Mouse (Mus musculus): ENCODE data around the gene Ccdc155.

The Ccdc155 gene

DNA sequence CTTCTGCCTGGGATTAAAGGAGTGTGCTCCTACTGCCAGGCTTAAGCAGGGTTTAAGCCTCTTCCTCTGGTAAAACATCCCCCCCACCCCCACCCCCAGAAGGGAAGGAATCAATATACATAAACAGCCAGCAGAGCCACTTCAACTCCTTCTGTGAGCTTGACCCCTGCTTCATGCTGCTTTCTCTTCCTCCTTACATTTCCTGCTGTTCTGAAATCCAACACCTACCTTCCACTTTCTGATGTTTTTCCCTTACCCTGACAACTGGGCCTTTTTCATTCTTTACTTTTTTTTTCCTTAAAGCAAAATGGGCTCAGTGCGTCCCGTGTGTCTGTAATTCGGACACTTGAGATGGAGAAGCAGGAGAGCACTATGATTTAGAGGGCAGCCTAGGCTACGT, 54.4 kb downstream of the Ccdc155 start:
- intact Hi-C loops (cut with DNase I) = no loop called here

DNA sequence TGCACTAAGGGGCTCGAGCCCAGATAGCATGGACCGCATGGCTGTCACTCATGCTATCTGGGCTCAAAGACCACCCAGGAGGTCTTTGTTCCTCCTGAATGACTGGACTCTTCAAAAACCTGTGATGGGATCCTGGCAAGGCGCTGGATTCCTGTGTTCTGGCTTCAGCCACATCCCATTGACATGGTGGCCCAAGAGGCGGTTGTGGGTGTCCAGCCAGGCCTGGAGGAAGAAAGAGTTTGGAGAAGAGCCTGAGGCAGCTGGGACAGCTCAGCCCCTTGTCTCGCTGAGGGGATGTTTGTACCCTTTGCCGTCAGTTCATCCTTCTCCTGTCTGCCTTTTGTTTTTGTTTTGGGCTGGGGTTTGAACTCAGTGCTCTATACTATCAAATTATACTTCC, 55.1 kb downstream of the Ccdc155 start:
- intact Hi-C loops (cut with DNase I) = no loop called here

DNA sequence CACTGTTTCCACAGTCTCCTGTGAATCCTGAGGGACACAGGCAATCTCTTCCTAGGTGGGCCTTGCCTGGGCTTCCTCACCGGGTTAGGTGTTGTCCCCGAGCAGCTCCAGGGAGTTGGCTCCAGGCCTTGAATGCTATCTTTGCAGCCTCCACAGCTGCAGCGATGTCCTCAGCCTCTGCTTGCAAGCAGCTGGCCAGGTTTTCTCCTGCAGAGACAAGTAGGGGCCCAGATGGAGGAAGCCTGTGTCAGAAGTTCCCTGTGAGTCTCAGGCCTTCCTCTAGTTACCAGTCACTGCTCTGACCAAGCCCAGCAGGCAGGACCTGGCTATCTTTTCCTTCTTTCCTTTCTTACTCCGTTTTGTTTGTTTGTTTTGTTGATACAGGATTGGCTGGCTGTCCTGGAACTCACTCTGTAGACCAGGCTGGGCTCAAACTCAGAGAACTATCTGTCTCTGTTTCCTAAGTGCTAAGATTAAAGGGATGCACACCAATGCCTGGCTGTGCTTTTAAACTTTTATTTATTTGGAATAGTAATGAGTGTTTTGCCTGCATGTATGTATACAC, 56.1 kb downstream of the Ccdc155 start:
- intact Hi-C loops (cut with DNase I) = no loop called here

DNA sequence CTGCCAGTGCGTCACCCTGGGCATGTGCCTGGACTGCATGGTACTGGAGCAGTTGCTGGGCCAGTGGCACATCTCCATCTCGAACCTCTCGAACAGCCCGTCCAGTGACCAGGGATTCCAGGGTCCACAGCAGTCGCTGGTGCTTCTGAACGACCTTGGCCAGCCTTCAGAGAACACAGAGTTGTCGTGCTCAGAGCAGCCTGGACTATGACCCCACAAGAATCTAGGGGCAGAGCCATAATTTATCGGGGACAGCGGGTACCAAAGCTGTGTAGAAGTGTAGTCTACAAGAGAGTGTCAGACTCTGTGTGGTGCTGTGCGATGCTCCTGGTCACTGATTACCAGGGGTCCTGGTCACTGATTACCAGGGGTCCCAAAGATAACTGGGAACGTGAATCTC, 56.8 kb downstream of the Ccdc155 start:
- intact Hi-C loops (cut with DNase I) = no loop called here

DNA sequence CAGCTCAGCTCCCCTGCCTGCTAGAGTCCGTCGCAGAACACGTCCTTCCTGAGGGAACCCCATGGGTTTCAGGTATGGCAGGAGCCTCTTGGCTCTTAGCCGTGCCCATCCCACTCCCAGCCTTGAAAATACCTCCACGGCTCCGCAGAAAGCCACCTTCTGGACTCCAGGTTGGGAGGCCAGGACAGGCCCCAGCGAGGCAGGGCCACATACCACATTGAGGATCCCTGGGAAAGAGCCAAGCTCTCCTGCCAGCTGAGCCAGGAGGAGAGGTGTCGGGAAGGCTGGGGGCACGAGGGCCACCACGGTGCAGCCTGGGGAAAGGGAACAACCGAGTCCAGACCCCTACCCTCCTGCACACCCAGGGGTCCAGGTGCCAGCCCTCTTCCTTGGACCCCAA, 57.4 kb downstream of the Ccdc155 start:
- intact Hi-C loops (cut with DNase I) = no loop called here

DNA sequence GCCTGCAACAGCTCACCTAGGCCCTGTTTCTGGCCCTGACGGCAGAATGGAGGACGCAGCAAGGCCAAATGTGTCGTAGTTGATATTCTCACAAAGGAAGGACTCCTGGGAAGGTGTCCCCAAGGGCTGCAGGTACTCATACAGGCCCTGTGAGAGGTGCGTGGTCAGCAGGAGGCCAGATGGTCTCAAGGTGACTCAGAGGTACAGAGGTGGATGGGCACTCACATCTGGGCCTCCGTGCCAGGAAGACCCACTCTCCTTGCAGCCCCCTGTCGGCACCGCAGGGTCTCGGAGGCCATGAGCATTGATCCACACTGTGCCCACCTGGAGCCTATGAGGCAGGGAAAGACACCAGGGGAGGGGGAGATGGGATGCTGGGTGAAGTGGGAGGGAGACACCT, 59.2 kb downstream of the Ccdc155 start:
- intact Hi-C loops (cut with DNase I) = no loop called here

DNA sequence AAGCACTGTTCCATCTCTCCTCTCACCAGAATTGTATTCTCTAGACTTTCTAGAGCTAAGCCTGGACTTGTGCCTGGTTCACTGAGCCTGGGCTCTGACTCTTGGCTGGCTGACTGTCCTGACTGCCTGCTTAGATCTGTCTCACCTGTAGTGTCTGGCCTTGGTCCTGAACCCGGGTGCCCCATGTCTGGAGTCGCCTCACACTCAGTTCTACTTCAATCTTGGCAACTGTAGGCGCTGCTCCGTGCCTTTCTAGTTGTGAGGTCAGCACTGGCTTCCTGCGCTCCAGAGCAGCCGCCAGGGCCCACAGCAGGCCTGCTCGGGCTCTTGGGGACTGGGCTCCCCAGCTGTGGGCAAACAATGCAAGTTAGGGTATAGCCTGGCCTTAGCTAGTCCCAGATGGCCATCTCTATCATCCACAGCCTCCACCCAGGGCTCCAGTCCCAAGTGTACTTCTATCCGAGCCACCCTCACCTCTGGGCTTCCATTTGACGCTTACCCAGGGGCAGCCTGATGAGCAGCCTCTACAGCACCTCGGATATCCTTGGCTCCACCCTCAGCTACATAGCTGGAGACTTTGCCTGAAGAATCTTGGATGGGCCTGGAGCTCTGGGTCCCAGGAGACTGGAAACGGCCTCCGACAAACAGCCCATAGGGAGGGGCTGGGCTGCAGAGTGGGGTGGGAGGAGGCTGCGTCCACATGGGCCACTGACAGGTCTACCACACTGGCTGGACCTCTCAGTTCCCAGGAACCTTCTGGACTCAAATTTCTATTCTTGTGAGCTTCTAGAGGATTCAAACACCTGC, 60.1 kb downstream of the Ccdc155 start:
- intact Hi-C loops (cut with DNase I) = no loop called here

DNA sequence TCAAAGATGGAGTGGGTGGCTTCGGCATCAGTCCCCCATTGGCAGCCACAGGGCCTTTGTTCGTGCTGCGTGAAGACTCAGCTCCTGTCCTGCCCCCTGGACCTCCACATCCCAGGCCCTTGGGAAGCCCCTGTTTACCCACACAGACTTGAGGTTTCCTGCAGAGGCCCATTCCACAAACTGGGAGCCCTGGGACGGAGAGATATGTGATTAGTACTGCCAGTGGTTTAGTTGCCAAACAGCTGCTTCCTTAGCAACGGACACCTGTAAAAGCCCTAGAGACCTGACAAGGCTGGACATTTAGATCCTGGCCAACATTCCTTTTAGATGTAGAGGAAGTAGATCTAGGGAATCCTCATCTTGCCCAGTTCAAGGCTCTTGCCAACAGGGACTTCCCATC, 62.8 kb downstream of the Ccdc155 start:
- intact Hi-C loops (cut with DNase I) = no loop called here

DNA sequence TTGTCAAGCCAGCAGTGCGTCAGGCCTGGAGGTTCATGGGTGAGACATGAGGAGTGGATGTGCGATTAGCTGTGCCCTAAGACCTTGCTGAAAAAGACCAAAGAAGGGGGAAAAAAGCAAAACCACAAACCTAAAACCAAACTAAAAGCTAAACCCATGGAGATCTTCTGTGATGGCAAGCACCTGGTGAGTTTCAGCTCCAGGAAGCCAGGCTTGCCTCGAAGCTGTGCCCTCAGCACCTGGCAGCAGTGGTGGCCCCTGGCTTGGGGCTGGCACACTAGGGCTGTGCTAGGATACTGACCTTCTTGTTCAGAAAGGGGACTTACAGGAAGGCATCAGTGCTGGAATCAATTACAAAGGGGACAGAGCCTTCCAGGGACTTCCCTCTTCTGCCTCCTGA, 63.4 kb downstream of the Ccdc155 start:
- intact Hi-C loops (cut with DNase I) = no loop called here

DNA sequence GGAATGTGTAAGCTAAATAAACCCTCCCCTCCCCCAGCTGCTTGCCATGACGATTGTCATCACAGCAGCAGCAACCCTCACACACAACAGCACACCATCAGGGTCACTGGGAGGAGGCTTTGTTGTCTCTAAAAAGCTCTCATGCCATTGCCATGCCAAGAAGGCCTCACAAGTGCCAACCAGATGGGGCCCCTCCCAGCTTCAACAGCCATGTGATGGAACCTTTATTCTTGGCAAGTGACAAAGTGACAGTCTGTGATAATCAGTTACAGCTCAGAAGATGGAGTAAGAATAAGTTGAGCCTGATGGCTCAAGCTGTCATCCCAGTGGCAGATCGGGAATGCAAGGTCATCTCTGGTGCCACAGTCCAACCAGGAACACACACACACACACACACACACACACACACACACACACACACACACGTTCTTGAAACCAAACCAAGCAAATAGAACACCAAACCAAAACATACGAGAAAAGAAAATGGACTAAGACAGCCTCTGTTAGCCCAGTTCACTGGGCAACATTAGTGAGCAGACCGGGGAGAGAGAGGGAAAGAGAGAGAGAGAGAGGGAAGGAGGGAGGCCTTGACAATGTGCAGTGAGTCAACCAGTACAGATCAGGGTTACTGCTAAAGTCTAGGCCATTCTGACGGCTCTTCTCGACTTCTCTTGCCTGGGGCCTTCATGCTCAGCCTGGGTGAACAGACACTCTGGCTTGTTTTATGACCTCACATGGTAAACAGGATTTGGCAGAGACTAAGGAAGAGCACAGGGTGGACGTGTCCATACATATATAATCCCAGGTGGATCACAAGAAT, 64.6 kb downstream of the Ccdc155 start:
- intact Hi-C loops (cut with DNase I) = no loop called here

DNA sequence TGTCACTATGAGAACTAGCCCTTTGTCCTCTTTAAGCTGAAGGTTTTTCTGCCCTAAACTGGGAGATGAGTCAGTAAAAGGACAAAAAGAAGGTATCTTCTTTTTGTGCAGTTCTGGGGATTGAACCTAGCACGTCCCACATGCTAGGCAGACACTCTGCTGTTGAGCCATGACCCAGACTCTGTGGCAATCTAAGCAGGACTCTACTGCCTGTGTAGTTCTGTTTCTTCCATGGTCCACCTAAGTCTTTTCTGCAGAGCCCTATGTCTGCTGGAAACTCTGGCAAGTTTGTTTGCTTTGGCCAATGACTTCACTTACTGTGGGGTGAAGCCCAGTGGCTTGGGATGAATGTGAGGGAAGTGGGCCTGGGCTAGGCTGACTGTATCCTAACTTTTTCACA, 66.3 kb downstream of the Ccdc155 start:
- intact Hi-C loops (cut with DNase I) = no loop called here

DNA sequence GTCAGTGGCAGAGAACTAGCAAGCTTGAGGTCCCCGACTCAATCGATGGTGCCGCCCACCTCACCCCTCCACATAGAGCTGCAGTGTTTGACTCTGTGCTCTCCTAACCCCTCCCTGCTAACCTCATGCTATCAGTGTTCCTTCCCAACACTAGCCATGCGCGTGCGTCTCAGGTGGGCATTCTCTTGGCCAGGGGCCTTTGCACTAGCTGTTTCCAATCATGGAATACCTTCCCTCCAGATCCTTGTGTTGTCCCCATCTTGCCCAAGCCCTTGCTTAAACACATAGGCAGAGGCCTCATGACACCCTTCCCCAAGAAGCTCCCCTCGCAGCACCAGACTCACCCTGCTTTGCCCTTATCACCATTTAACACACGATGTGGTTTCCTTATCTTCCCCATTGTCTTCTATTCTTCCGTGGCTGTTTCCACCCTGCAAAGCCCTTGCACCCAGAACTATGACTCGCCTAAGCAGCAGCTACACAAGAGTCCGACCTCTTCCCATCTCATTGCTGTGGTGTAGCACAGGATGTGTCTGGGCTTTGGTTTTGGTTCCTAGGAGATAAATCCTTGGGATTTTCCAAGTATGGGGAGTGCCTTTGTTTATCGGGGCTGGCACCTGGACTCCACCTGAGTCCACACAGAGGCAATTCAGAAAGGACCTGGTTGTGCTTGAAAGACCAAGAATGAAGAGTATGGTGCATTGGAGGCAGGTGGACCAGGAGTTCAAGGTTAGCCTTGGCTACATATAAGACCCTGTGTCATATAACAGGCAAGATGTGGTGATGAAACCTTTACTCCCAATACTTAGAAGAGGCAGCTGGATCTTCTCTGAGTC, 67.3 kb downstream of the Ccdc155 start:
- intact Hi-C loops (cut with DNase I) = no loop called here

DNA sequence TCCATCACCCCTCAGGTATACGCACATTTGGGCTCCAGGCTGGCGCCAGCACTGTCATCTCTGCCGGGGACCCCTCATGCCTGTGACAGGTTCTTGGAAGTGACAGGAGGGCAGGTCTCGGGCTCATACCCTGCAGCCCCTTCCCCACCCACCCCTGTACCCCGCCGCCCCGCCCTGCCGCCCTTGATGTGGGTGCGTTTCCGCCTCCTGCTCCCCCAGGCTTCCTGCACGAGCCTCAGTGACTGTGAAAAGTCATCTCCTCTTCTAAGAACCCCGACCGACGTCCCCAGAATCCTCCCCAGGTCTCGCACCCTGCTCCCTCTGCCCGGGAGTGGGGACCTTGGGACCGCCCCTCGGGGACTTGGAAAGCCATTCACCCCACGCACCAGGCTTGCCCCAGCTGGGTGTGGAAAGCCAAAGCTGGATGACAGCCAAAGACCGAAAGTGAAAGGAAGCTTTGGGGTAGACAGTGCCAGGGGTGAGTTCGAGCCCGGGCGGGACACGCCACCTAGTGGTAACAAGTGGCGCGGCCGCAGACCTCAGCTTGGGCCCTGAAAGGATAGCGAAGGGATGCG, 68.6 kb downstream of the Ccdc155 start, which contains the start of the genes Gm45713 and Flt3l:
TSS of gene Gm45713 (minus strand) at position 239 of the 575 bp plus-strand sequence.
TSS of gene Flt3l (minus strand) at position 440 of the 575 bp plus-strand sequence.
- intact Hi-C loops (cut with DNase I) = loop anchor here (1.0 kb wide), 1 partner anchor 56 kb away; no protein-coding TSS in a partner anchor

DNA sequence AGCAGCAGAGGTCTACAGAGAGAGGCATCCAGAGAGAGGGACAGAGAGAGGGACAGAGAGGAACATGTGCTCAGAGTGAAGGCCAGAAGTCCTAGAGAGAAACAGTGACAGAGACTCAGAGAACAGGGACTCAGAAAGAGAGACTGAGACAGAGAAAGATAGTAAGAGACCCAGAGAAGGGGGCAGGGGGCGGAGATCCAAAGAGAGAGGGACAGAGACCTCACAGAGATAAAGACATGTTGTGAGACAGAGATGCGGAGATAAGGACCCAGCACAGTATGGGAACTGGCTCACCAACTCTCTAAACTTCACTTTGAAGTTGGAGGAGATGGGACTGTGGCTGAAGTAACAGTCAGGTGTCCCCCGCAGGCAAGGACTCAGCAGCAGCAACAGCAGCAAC, 69.3 kb downstream of the Ccdc155 start:
- intact Hi-C loops (cut with DNase I) = no loop called here

DNA sequence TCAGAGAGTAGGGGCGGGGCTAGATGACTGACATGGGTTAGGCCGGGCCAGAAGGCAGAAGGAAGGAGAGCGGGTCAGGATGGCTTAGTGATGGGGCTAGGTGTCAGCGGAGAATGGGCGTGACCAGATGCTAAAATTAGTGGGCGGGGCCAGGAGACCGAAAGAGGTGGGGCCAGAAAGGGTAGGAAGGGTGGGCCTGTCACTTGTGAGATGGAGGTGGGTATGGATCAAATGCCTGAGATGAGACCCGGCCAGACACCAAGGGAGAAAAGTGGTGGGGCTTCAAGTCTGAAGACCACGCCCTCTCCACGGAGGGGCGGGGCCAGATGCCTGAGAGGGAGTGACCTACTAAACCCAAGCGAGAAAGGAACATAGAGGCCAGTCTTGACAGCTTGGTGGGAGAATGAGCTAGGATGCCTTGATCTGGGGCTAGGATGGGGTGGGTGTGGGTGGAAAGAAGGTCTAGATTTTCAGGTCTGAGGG, 70.1 kb downstream of the Ccdc155 start:
- intact Hi-C loops (cut with DNase I) = no loop called here

Small RNA genes within 50 kb of the gene (microRNA-seq; reads per million reads assigned to microRNA genes)
- gene Mir7055 = 0 reads per million in 2 experiments
